Mouse (Mus musculus): ENCODE data around the gene Atg4a-ps.

GRCm38 (mm10) chr3:103610231-103610630 is 35.6 kb downstream of the Atg4a-ps start:
- no peak for TF ChIP-seq POLR2AphosphoS5 (IDR thresholded peaks at IDR 0.05; ENCODE audit: insufficient replicate concordance, low read depth, low read length)
- no peak for TF ChIP-seq CTCF (IDR thresholded peaks at IDR 0.05; ENCODE audit: low read depth, low read length)
- TF ChIP-seq GATA1 (IDR thresholded peaks at IDR 0.05; ENCODE audit: borderline replicate concordance, low read length) = no peak

Data from G1E (cell line).